Mouse (Mus musculus) urinary bladder, postnatal 25 days (tissue): Measurements from ENCODE around the gene Klf14.
A peak's percentile ranks its signal among the peaks of the same experiment; 100 is the strongest.

Experiments used
- DNase-seq: peaks from one replicate; pipeline ENCODE4 v3.0.0; 2022; ENCODE audit warnings: low spot score

The Klf14 gene

DNA sequence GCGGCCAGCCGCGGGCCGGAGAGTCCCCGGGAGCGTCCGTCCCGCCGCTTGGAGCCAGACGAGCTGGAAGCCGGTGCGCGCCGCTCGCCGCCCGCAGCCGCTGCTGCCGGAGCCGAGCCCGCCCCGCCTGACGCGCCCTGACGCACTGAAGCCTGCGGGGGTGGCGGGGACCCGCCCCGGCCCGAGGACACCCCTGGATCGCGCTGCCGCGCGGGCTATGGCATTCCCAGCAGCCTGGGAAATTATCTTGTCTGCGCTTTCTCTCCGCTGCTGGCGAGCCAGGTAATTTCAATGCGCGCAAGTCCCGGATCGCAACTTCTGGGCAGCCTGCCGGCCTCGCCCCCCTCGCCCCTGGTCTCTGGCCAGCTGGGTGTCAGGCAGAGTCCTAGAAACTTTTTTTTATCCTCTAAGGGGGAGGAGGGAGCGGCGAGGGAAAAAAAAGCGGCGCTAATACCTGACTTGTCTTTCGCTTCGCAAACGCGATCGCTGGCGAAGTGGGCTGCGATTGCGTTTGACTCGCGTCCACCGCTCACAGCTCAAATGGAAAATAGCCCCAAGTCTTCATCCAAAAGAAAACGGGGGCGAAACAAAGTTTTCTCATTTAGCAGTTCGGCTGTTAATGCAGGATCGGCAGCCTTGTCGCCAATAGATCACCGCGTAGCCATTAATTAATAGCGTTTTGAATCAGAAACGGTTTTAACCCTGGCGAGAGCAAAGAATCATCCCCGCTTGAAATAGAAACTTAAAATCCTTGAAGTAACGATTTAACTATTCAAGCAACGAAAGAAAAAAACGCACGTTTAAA is at the start of gene Klf14:
Gene Klf14 (minus strand): TSS at position 343 of the 805 bp plus-strand sequence.
- peak; percentile 14 for DNase-seq

DNA sequence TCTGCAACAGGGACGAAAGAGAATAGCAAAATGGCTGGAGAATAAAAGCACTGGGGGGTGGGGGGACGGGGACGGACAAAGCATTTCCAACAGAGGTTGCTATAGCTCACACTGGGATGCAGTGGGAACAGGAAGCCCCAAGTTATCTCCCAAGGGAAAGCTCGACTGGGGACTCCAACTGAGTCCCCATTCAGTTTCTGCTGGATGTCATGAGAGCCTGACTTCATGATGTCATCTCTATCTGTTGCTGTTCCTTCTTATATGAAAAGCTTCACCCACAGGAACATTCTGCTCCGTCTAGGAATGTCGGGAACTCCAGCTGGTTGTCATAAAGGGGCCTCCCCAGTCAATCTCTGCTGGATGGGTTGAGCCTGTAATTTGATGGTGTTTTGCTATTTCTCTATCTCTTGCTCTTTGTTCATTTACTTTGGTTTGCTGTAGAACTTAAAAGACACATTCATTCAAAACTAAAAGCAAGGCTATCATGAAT is 47.3 kb upstream of the Klf14 start:
- no peak for DNase-seq

DNA sequence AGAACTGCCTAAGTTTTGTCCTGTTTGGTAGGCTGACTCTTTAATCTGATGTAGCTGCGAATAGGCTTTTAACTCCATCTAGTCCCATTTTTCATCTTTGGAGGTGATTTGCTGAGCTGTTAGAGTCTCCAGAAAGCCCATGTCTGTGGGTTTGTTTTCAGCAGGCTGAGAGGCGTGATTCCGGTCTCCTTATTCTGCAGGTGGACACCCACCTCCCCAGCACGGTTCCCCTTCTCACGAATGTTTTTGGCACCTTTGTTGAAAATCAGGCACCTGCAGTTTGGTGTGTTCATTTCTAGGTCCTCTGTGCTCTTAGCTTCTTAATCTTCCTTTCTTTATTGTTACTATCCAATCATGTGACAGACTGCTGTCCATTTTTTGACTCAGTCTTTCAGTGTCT is 27.5 kb upstream of the Klf14 start:
- DNase-seq: no peak

DNA sequence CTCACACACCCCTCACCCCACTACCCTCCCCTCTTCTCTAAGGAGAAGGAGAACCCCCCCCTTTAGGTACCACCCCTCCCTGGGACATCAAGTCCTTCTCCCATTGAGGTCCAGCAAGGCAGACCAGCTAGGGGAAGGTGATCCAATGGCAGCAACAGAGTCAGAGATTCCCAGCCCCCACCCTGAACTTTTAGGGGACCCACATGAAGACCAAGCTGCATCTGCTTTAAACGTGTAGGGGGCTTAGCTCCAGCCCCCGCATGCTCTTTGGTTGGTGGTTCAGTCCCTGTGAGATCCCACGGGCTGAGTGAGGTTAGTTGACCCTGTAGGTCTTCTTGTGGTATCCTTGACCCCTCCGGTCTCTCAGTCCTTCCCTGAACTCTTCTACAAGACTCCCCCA is 24.1 kb upstream of the Klf14 start:
- DNase-seq: no peak

DNA sequence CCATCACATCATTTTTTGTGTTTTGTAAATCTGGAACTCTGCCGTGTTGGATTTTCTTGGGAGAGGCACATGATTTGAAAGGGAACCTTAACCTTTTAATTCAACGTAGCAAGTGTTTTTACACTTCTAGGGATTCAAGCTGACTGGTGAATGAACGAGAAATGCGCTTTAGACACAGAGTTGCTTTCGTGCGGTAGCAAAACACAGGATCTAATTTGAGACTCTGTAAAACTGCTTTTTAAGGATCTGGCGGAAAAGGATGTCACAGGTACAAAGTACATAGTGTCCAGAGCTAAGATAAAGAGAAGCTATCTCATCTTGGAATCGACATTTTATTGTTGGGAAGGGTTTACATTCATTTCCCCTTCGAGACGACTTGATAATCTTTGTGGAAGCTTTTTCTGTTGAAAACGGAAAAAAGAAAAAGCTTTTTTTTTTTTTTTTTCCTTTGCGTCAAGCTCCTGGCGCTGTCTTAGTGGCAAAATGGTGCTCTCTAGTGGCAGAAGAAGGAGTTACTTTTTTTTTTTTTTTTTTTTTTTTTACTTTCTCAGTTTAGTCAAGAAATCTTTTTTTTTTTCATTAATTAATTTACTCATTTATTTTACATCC is 23.6 kb upstream of the Klf14 start:
- DNase-seq: no peak

DNA sequence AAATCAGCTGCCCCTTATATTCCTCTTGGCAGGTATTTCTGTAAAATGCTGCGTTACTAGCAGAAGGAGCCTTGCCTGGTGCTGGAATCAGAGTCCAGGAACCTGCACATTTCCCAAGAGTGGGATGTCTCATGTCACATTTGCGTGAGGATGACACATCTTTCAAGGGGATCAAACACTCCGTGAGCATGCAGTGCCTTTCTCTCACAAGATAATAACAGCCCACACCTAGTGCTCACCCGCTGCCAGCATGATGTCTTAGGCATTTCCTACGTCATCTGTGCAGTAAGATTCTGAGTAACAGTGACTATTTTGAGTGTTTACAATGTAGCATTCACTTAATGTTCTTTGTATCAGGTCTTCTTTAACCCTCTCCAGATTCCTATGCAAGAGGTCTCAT is 22.5 kb upstream of the Klf14 start:
- DNase-seq: no peak

DNA sequence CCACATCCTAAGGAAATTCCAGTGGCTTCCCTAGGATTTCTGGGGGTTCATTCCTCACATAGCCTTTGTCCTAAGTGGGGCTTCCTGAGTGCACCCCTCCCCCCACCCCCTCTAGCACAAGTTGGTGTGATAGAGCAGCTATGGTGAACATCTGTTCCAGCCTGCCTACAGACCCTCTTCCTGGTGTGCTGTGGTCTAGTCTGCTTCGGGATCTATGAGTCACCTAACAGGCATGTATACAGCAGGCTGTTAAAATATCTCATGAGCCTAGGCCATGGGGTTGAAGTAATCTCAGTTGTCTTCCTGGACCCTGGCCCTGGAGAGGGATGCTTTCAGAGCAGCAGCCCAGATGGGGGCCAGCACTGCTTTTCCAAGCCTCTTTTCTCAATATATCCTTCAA is 19.7 kb upstream of the Klf14 start:
- no peak for DNase-seq

DNA sequence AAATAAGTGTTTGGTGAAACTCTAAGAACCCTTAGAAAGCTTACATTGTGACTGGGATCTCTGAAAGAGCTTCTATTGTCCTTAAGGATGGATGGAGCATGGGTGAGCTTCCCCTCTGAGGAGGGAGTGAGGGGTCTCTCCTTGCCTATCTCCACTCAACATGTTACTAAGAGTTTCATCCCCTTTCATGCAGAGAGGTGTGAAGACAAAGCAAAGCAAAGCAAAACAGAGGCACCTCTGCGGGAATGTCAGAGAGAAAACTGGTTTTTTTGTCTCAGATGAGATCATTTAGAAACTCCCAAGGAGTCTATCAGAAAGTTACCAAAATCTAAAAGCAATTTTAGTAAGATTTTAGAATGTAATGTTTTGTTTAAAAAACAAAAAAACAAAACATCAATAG is 13.2 kb upstream of the Klf14 start:
- no peak for DNase-seq

DNA sequence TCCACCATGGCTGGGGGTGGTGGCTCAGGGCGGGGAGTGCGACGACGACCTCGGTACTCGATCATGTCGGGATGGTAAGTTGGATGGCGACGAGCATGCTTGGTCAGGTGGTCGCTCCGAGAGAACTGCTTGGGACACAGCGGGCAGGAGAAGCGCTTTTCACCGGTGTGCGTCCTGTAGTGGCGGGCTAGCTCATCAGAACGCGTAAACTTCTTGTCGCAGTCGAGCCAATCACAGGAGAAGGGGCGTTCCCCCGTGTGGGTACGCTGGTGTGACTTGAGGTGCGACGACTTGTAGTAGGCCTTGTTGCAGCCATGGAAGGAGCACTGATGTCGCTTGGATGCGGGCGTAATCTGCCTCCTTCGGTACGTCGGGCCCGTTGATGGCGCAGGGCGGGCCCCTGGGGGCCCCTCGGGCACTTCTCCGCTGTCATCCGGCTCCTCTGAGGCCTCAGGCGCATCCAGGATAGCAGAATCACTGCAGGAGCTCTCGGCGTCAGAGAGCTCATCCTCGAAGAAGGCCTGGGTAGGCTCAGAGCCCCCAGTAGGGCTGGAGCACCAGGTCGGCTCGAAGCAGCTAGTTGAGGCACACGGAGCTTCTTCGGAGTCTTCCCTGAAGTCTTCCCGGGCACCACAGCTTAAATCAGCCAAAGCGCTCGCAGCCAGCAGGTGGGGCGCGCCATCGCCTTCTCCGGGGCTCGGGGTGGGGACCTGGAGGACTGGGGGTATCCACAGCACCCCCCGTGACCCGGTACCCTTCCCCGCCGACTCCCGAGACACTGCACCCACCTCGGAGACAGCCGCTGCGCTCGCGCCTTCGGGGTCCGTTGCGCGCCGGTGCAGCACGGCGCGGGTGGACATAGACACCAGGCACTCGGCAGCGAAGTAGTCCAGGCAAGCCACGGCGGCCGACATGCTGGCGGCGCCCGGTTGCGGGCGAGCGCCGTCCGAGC is 818 bp downstream of the Klf14 start:
- DNase-seq: peak; percentile 15

DNA sequence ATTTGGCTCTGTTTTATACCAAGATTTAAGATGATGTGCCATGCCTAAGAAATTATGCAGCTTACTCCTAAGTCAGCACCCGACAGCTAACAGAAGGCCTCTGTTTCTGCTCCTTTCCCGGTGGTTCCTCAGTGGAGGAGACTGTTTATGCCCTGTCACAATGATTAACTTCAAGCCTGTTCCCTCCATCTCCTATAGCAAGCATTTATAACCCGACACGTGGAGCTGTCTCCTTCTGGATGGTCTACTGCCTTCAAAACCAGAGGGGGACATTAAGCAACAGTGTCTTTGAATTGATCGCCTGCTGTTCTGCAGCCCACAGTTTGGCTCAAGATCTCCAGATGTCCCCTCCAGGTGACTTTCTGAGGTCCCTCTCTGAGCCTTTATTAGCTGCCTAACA is 19.6 kb downstream of the Klf14 start:
- DNase-seq: no peak

DNA sequence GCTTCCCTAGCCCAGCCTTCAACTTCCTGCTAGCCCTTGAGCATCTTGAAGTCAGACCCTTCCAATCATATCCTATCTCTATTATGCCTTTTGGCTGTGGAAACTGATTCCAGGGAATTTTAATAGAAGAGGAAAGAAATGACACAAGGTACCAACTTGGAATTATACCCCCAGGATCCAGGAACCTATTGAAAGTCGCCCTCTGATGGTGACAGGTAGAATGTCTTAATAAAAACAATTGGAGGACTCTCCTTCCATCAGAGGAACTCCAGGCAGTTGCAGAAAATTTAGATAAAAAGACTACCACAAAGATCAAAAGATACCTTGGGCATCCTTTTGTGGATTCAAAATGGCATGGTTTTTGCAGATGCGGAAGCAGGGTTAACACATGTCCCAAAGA is 36.1 kb downstream of the Klf14 start:
- DNase-seq: no peak

DNA sequence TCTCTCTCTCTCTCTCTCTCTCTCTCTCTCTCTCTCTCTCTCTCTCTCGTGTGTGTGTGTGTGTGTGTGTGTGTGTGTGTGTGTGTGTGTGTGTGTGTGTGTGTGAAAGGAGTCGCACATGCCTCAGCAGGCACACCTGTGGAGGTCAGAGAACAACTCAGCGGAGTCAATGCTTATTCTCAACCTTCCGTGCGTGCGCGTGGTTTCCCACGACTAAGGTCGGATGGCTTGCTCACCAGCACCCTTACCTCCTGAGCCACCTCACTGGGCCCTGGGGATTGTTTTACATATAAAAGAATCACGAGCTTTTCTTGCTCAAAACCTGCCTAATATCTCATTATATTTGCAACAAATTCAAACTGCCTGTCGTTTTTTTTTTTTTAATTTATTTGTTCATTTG is 37.1 kb downstream of the Klf14 start:
- no peak for DNase-seq

DNA sequence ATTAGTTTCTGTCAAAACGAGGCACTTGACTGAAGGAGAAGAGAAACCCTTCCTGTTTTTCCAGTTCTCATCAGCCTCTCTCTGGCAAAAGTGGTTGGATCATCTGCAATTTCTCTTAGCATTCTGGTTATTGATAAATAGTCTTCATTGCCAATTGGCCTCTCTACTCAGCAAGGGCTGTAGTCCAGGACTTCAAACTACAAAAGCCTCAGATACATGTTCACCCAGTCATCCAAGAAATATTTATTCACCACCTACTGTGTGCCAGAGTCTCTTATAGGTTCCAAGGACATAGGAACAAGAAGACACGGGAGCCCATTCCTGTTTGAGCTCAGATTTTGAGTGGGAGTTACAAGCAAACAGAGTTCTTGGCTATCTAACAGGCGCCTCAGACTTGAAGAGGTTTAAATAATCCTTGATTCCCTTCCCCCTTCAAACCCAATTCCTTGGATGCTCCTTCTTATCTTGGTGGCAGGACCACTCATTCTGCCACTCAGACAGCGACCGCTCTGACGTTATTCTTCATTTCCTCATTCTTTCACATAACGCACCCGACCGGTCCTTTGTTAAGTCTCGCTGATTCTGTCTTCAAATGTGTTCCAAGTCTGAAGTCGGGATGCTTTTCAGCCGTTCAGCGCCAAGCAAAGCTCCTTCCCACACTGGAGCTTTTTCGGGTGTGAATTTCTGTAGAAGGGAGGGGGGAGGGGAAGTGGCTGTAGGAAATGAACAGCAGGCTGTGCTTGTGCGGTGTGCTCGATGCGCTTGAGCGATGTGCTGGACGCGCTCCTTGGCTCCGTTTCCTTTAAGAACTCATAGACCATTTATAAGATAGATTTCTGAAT is 37.8 kb downstream of the Klf14 start:
- DNase-seq: no peak

DNA sequence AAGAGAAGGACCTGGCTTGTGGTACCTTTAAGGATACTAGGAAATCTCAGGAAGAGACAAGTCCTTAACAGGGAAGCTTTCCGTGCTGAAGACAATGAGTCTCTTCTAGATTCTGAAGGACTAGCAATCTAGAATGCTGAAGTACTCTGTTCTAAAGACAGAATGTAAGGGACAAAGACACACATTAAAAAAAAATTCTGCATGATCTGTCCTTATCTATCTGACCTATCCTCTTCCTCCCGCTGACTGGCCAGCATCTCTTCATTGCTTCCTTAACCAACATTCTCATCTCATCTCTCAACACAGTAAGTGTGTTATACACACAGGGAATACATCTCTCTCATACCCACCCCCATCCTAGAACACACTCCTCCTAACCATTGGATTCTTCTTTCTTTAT is 43.4 kb downstream of the Klf14 start, which contains the start of gene Tsga13:
Gene Tsga13 (minus strand): TSS at position 101 of the 400 bp plus-strand sequence.
- DNase-seq: no peak

DNA sequence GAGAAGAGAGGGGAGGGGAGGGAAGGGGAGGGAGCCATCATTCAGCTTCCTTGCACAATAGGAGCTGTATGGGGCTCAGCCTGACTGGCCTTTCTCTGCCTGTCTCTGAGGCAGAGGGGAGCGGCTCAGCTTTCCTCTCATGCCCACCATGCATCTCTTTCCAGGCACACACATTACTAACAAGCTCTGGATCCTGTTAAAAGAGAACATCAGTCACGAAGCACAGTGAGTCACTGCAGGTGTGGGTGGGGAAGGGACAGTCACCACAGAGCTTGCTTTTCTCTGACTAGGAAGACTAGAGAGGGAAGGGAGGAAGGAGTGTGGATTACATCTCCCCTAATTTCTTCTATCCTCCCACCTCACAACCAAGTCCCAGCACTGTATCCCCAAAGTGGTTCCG is 50.9 kb downstream of the Klf14 start:
- no peak for DNase-seq
